Mouse (Mus musculus): ENCODE data around the gene 1700003H04Rik. TPM values are rescaled to one million over a fixed set of nuclear protein-coding genes. Genes with fewer than 3 reads are reported as not detected.

1700003H04Rik gene
- polyA plus RNA-seq (2016; fragmentation: Nextera tagmentation; extraction: Ambion mirVana): not detected in 2 replicates

DNA sequence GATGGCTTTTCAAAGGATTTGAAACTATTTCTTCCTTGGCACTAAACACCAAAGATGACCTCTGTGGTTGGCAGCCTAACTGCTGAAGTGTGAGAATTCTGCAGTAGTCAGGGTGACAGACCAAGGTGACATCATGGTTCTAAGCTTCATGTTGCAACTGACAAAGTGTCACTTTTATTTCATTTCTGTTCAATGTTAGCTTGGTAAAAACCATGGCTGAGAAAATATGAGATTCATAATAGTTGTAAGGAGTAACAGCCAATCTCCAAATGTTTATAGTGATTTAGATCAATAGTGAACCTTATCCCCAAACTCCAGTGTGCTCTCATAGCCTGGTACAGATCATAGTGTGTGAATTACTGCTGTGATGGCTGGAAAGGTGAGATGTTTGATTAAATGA, at the start of gene 1700003H04Rik:
Gene 1700003H04Rik, minus strand, starts transcription at position 101 of the 400 bp plus-strand sequence.
- H3K9ac ChIP-seq: no peak within 1 kb of the TSS
- no peaks in the 10 kb centered on the region for H3K4me1 ChIP-seq (replicated peaks)
- no peak within 1 kb of the TSS for H3K4me2 ChIP-seq
- H3K4me3 ChIP-seq: no peak within 1 kb of the TSS
- H3K27me3 ChIP-seq (replicated peaks): no peaks in the 10 kb centered on the region
- no peak within 1 kb of the TSS for H3K27ac ChIP-seq (ENCODE audit: poor library complexity, severe bottlenecking)
- no peak for ATAC-seq (ENCODE audit: insufficient number of reproducible peaks, low FRiP score)
- H3K9me3 ChIP-seq (replicated peaks): no peaks in the 10 kb centered on the region
- H3K36me3 ChIP-seq: no peaks in the 10 kb centered on the region

DNA sequence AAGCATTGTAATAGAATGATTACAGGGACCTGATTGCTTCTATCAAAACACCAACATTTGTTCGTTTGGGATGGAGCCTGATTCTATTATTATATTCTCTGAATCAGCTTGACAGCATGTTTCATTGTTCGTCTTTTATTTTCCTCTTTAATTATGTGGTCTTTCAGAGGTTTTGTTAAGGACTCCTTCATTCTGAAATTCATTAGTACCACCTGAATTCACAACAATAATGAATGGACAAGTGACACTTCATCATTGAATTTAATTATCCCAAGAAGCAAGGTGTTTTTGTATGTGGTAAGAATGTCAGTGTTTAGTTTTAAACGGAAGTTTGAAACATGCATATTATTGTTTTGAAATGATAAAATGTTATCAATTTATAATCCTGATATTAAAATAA, 42.1 kb upstream of the 1700003H04Rik start:
- H3K27ac ChIP-seq (ENCODE audit: poor library complexity, severe bottlenecking): no peak overlapping the region
- H3K4me3 ChIP-seq: no peak overlapping the region
- no peaks in the 10 kb centered on the region for H3K9me3 ChIP-seq (replicated peaks)
- no peaks in the 10 kb centered on the region for H3K27me3 ChIP-seq (replicated peaks)
- H3K4me1 ChIP-seq (replicated peaks): no peaks in the 10 kb centered on the region
- H3K36me3 ChIP-seq: no peaks in the 10 kb centered on the region
- no peak overlapping the region for H3K9ac ChIP-seq
- WGBS: 64% methylated on average over 3 of the region's 3 CpGs
- ATAC-seq (ENCODE audit: insufficient number of reproducible peaks, low FRiP score): no peak
- no peak overlapping the region for H3K4me2 ChIP-seq

DNA sequence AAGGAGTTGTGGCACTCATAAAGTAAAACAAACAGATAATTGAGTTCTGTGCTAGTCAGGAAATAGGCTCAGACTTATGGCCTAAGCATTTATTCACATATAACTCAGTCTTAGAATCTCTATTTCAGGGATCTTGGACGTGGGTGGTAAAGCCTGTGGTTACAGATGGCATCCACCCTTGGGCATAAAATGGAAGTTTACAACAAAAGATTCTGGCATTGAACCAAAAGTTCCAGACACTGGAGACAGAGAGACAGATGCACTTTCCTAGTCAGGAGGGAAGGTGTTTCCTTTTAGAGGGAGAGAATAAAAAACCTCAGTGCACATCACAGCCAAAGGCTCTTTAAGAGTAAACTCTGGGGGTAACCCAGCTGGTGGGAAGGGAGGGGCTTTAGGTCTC, 32.4 kb upstream of the 1700003H04Rik start:
- Histone ChIP-seq H3K27ac (ENCODE audit: poor library complexity, severe bottlenecking) (no peak overlapping the region), H3K4me1 (replicated peaks) (no peaks in the 10 kb centered on the region), H3K27me3 (replicated peaks) (no peaks in the 10 kb centered on the region), H3K4me2 (no peak overlapping the region), H3K9me3 (replicated peaks) (no peaks in the 10 kb centered on the region), H3K4me3 (no peak overlapping the region), H3K36me3 (no peaks in the 10 kb centered on the region), H3K9ac (no peak overlapping the region)
- WGBS: 43% methylated on average over 1 of the region's 1 CpGs
- no peak for ATAC-seq (ENCODE audit: insufficient number of reproducible peaks, low FRiP score)

DNA sequence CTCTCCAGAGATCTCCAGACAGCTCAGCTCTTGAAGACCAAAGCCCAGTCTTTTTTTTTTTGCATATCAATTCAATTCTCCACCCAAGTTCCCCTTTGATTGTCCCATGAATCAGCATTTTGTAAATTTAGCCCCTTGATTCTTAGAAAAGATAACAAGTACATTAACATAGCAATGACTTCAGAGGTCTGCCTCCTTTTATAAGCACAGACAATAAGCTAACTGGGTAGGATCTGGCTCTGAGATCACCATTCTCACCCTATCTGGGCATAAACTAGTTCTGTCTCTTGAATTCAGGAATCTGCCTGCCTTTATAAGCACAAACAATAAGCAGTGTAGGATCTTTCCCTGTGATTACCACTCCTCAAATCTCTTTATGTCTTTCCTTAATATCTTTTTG, 29.1 kb upstream of the 1700003H04Rik start:
- H3K36me3 ChIP-seq: no peaks in the 10 kb centered on the region
- no peaks in the 10 kb centered on the region for H3K4me1 ChIP-seq (replicated peaks)
- no peak overlapping the region for H3K4me3 ChIP-seq
- H3K4me2 ChIP-seq: no peak overlapping the region
- no peaks in the 10 kb centered on the region for H3K27me3 ChIP-seq (replicated peaks)
- no peak overlapping the region for H3K9ac ChIP-seq
- H3K27ac ChIP-seq (ENCODE audit: poor library complexity, severe bottlenecking): no peak overlapping the region
- H3K9me3 ChIP-seq (replicated peaks): no peaks in the 10 kb centered on the region
- ATAC-seq (ENCODE audit: insufficient number of reproducible peaks, low FRiP score): no peak

DNA sequence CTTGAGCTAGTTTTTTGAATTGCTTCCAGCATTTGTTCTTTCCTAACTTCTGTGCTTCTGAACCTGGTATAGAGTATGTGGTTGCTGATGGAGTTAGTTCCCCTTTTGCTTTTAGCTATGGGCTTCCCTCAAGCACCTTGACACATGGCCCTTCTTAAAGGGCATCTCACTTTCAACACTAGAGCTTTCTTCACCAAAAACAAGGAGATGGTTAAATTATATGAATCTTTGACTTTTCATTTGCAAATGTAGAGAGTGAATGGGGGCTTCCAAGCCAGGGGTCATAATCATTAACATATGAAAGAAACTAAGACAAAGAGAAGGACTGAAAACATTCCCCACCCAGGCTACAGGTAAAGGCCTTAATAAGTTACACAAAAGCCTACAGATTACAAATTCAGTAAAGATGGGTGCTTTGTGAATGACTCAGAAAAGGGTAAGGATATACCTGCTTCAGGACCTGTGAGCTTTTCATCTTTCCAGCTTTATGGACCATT, 25.2 kb upstream of the 1700003H04Rik start:
- H3K4me2 ChIP-seq: no peak overlapping the region
- H3K27me3 ChIP-seq (replicated peaks): no peaks in the 10 kb centered on the region
- H3K4me3 ChIP-seq: no peak overlapping the region
- H3K9me3 ChIP-seq (replicated peaks): no peaks in the 10 kb centered on the region
- no peak for ATAC-seq (ENCODE audit: insufficient number of reproducible peaks, low FRiP score)
- H3K4me1 ChIP-seq (replicated peaks): no peaks in the 10 kb centered on the region
- H3K27ac ChIP-seq (ENCODE audit: poor library complexity, severe bottlenecking): no peak overlapping the region
- H3K36me3 ChIP-seq: no peaks in the 10 kb centered on the region
- no peak overlapping the region for H3K9ac ChIP-seq

DNA sequence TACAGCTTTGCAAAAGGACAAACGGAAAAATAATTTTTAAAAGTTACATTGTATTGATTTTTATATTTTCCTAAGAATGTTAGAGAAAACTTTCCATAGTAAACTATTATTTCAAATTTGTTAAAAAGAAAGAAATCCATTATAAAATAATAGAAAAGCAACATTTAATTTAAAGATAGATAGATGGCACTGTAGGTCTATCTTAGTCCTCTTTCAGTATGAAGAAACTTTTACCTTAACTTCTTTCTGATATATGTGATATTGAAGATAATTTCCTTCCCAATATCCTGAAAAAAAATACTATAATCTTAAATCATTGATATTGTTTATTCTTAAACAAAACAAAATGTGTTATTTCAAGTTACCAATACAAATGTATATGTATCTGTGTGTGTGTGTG, 24.6 kb upstream of the 1700003H04Rik start:
- WGBS: 60% methylated on average over 1 of the region's 1 CpGs
- Histone ChIP-seq H3K4me3 (no peak overlapping the region), H3K9me3 (replicated peaks) (no peaks in the 10 kb centered on the region), H3K27ac (ENCODE audit: poor library complexity, severe bottlenecking) (no peak overlapping the region), H3K9ac (no peak overlapping the region), H3K36me3 (no peaks in the 10 kb centered on the region), H3K27me3 (replicated peaks) (no peaks in the 10 kb centered on the region), H3K4me2 (no peak overlapping the region), H3K4me1 (replicated peaks) (no peaks in the 10 kb centered on the region)
- ATAC-seq (ENCODE audit: insufficient number of reproducible peaks, low FRiP score): no peak

DNA sequence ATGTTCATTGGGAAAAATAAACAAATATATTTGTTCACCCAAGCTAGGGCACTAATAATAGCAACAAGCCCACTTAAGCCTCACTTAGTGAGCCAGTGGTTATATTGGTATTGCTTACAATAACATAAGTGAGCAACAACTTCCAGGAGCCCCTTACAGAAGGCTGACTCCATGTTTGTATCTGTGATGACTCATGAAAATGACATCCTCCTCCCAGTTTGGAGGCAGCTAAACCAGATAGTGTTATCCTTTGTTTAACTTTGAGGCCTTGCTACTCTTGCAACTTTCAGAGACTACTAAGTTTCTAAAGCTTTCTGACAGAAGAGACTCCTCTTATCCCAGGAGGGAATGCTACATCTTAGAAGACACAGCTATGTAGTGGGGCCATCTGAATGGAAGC, 16.9 kb upstream of the 1700003H04Rik start:
- H3K36me3 ChIP-seq: no peaks in the 10 kb centered on the region
- H3K4me3 ChIP-seq: no peak overlapping the region
- H3K9ac ChIP-seq: no peak overlapping the region
- no peak for ATAC-seq (ENCODE audit: insufficient number of reproducible peaks, low FRiP score)
- H3K27me3 ChIP-seq (replicated peaks): no peaks in the 10 kb centered on the region
- no peak overlapping the region for H3K4me2 ChIP-seq
- no peak overlapping the region for H3K27ac ChIP-seq (ENCODE audit: poor library complexity, severe bottlenecking)
- H3K9me3 ChIP-seq (replicated peaks): no peaks in the 10 kb centered on the region
- H3K4me1 ChIP-seq (replicated peaks): no peaks in the 10 kb centered on the region

DNA sequence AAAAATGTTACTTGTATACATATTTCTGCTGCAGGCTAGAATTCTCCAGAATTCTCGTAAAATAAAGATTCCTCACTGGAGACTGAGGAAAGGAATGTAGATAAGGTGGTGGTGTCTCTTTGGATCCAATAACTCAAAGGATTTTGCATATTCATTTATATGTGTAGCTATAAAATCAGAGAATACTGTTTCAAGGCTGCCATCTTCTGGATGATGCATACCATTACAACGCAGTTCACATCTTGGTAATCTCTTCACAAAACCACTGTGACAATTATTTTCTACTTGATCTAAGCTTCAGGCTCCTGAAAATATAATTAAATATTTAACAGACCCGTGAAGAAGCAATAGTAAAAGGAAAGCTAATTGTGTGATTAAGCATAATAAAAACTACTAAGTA, 6.6 kb upstream of the 1700003H04Rik start:
- Histone ChIP-seq H3K4me3 (no peak overlapping the region), H3K36me3 (no peaks in the 10 kb centered on the region), H3K9ac (no peak overlapping the region), H3K4me1 (replicated peaks) (no peaks in the 10 kb centered on the region), H3K27ac (ENCODE audit: poor library complexity, severe bottlenecking) (no peak overlapping the region), H3K4me2 (no peak overlapping the region), H3K27me3 (replicated peaks) (no peaks in the 10 kb centered on the region), H3K9me3 (replicated peaks) (no peaks in the 10 kb centered on the region; the same call in 1 of the 2 replicates)
- no peak for ATAC-seq (ENCODE audit: insufficient number of reproducible peaks, low FRiP score)
- 6% methylated on average over 3 of the region's 3 CpGs for WGBS

DNA sequence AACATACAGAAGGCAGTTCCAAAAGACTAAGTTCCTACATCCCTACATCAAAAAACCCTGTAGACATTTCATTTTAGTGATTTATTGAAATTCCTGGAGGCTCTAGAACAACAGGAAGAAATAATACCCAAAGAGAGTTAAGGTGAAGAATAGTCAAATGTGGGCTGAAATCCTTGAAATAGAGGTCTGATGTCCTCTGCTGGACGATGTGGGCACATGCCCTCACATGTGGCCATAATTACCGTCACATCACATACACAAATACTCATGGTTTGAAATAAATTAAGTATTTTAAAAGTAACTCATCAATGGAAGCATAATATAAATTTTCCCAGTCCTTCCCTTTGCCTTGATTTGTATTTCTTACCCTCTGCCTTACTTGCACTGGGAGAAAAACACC, 4.9 kb upstream of the 1700003H04Rik start:
- no peaks in the 10 kb centered on the region for H3K27me3 ChIP-seq (replicated peaks)
- WGBS: 74% methylated on average over 2 of the region's 2 CpGs
- no peak overlapping the region for H3K9ac ChIP-seq
- H3K9me3 ChIP-seq (replicated peaks): no peaks in the 10 kb centered on the region
- no peaks in the 10 kb centered on the region for H3K4me1 ChIP-seq (replicated peaks)
- no peak for ATAC-seq (ENCODE audit: insufficient number of reproducible peaks, low FRiP score)
- H3K4me3 ChIP-seq: no peak overlapping the region
- H3K36me3 ChIP-seq: no peaks in the 10 kb centered on the region
- H3K27ac ChIP-seq (ENCODE audit: poor library complexity, severe bottlenecking): no peak overlapping the region
- H3K4me2 ChIP-seq: no peak overlapping the region

DNA sequence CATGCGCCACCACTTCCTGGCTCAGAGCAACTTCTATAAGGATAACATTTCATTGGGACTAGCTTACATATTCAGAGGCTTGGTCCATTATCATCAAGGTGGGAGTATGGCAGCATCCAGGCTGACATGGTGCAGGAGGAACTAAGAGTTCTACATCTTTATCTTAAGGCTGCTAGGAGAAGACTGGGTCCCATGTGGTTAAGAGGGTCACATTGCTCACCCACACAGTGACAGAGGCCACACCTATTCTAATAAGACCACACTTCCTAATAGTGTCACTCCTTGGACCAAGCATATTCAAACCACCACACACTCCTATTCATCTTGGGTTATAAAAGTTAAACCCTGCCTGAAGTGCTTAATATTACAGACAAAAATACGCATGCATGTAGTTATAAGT, 23.6 kb downstream of the 1700003H04Rik start:
- Histone ChIP-seq H3K27ac (ENCODE audit: poor library complexity, severe bottlenecking) (no peak overlapping the region), H3K9me3 (replicated peaks) (no peaks in the 10 kb centered on the region), H3K36me3 (no peaks in the 10 kb centered on the region), H3K4me2 (no peak overlapping the region), H3K4me1 (replicated peaks) (no peaks in the 10 kb centered on the region), H3K9ac (no peak overlapping the region), H3K27me3 (replicated peaks) (no peaks in the 10 kb centered on the region), H3K4me3 (no peak overlapping the region)
- no peak for ATAC-seq (ENCODE audit: insufficient number of reproducible peaks, low FRiP score)
- 85% methylated on average over 2 of the region's 2 CpGs for WGBS

DNA sequence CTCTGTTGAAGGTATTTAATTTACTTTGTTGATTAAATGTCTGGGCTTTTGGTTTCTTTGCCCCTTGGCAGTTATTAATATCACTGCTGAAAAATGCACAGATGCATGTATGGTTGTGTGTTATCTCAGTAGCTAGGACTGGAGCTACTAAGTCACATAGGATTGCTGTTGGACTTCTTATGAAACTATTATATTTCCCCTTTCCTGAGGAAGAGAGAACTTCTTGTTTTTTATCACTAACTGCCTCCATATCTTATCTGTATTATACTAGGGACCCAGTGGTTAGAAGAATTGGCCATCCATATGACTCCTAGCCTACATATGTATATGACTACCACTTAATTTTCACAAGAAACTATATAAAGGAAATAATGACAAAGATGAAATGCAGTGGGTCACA, 24.9 kb downstream of the 1700003H04Rik start:
- no peak for ATAC-seq (ENCODE audit: insufficient number of reproducible peaks, low FRiP score)
- Histone ChIP-seq H3K4me3 (no peak overlapping the region), H3K27me3 (replicated peaks) (no peaks in the 10 kb centered on the region), H3K9ac (no peak overlapping the region), H3K9me3 (replicated peaks) (no peaks in the 10 kb centered on the region), H3K27ac (ENCODE audit: poor library complexity, severe bottlenecking) (no peak overlapping the region), H3K36me3 (no peaks in the 10 kb centered on the region), H3K4me1 (replicated peaks) (no peaks in the 10 kb centered on the region), H3K4me2 (no peak overlapping the region)

DNA sequence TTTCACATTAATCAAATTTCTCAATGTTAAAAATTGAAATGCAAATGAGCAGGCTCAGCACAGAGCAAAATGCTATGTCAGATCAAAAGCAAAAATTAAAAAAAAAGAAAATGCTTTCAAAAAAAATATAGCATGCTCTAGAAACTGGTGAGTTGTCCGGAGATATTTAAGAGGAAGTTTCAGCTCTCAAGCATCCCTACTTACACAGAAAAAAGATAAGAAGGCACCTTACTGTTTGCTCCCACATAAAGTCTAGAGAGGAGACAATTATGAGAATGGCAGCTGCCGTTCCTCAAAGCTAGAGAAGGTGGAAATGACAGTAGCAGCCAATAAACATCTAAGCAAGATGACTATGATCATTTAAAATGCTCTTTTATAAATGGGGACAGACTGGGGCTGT, 25.8 kb downstream of the 1700003H04Rik start:
- no peak overlapping the region for H3K4me2 ChIP-seq
- no peak overlapping the region for H3K9ac ChIP-seq
- H3K36me3 ChIP-seq: no peaks in the 10 kb centered on the region
- no peaks in the 10 kb centered on the region for H3K9me3 ChIP-seq (replicated peaks)
- 54% methylated on average over 2 of the region's 2 CpGs for WGBS
- no peaks in the 10 kb centered on the region for H3K4me1 ChIP-seq (replicated peaks)
- H3K27me3 ChIP-seq (replicated peaks): no peaks in the 10 kb centered on the region
- H3K4me3 ChIP-seq: no peak overlapping the region
- ATAC-seq (ENCODE audit: insufficient number of reproducible peaks, low FRiP score): no peak
- no peak overlapping the region for H3K27ac ChIP-seq (ENCODE audit: poor library complexity, severe bottlenecking)

Data from heart, embryonic 12.5 days (tissue).